Mouse (Mus musculus) CD4-positive, CD25-positive, alpha-beta regulatory T cell, adult 2 months (primary cell): ENCODE data around the gene Sumf1.

ENCODE experiments used
- DNase-seq: peaks from one replicate; pipeline ENCODE4 v3.0.0-alpha.2; 2012; ENCODE audit warnings: low read depth, low spot score

Gene Sumf1

GRCm38 (mm10) chr6:108148435-108148834, 36.9 kb downstream of the Sumf1 start:
- no peak for DNase-seq

DNA sequence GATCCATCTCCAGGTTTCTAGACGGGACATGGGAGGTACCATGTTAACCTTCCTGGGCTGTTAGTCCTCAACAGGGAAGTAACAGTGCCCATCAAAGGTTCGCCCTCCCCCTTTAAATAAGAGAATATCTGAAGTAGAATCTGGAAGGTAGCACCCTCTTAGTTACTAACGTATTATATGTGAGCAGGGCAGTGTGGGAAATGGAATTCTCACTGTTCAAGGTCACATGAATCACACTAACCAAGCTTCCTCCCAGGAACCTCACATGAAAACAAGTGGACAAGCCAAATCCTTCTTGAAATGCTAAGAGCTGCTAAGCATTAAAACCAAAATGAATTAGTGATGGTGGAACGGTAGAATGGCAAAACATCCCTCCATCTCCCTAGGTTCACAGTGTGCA, 38.7 kb downstream of the Sumf1 start:
- no peak for DNase-seq

- DNase-seq: no peak
Observed at GRCm38 (mm10) chr6:108145941-108146588, 39.3 kb downstream of the Sumf1 start.

GRCm38 (mm10) chr6:108145241-108145640, 40.1 kb downstream of the Sumf1 start:
- DNase-seq: no peak

GRCm38 (mm10) chr6:108142796-108143195, 42.6 kb downstream of the Sumf1 start:
- DNase-seq: no peak

DNA sequence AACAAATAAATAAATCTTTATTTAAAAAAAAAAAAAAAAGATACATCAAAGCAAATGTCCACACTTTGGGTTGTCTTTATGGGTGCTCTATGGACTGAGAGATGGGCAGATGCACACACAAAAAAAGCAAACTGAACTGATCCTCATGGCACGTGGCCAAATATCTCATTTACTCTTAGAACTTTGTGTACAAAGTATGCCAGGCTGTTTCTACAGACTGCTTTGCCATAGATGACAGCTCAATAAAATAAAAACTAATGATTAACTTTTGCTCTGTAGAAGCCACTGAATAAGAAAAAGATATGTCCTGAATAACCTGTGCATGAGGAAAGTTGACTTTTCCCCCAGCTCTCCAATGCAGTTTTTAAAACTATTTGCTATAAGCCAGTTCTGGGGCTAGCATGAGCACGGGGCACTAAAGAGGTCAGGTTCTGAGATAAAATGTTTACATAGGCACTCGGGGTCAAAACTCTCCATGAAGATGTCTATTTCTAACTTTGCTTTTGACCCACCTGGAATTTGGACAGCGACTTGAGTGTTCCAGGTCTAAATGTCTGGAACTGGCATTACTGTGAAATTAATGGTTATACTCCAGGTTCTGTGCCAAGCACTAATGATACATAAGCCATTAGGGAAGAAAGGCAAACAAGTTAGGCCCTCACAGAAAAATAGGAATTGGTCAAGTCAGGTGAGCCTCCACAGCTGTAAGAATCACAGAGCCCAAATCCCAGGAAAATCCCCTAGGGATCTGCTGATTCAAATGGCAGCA, 44.5 kb downstream of the Sumf1 start:
- DNase-seq: no peak

GRCm38 (mm10) chr6:108137031-108137430, 48.4 kb downstream of the Sumf1 start:
- no peak for DNase-seq

DNA sequence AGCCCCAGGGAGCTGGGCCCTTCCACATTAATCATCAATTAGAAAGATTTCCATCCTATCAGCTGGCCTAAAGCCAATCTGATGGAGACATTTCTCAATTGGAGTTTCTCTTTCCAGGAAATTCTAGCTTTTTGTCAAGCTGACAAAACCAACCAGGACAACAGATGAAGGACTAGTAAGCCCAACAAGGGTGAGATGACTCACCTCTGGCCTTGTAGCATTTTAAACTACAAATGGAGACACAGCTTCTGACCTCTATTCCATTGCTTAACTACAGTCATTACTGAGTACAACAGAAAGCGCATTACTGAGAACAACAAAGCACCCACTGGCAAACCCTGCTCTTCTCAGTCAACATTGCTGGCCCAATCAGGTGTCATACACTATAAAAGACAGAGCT, 49.1 kb downstream of the Sumf1 start:
- DNase-seq: no peak

DNA sequence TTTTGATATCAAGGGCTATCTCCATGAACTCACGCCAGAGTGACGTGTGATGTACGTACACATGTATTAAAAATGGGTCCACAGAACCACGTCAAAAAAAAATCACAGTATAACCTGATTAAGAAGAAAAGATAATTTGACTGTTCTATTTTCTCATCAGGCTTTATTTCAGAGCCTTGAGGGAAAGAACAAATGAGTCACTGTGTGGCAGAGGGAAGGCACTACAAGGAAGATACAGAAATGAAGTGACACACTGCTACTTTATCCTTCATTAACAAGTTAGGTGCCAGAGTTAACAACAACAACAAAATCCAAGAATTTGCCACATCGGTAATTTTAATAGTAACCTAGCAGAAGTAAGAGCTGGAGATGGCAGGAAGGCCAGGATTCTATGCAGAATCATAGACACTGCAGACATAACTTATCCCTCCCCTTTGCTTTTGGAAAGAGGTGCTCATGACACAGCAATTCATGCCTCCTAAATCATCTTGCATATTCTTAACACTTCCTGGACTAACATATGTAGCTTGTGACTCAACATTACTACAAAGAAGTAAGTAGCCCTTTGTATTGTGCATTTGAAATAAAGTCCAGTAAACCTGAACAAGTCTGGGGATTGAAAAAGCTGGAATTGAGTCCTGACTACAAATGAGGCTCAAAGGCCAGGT, 53.0 kb downstream of the Sumf1 start:
- DNase-seq: no peak

GRCm38 (mm10) chr6:108130718-108131117, 54.7 kb downstream of the Sumf1 start:
- no peak for DNase-seq

GRCm38 (mm10) chr6:108126631-108127030, 58.8 kb downstream of the Sumf1 start:
- DNase-seq: no peak

DNA sequence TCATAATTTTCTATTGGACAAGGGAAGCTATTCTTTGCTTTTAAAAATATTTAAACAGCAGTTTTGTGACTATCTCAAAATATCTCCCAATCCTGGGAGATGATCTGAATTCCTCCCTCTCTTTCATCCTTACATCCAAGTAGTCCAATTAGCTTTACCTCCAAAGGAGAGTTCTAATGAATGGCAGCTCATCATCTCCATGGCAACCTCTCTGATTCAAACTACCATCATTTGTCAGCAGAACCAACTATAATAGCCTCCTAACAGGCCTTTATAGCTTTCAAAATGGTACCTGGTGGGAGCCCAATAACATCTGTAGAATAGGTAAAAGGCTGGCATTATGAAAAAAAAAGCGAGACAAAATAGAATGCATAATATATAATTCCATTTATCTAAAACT, 59.9 kb downstream of the Sumf1 start:
- no peak for DNase-seq

DNA sequence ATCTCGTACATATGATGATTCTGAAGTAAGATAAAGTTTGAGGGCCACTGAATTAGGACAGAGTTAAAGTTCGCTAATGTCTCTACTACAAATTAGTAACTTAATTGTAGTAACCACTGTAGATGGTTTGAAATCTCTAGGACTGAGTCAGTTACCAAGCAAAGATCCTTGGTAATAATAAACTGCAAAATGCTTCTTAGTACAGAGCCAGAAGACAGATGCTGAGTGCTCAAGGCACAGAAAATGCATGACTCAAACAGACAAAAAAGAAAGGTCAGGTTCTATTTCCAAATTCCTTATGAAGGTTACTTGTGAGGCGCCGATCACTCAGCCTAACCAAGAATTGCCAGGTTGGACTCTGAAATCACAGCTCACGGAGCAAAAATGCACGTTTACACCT, 67.5 kb downstream of the Sumf1 start:
- DNase-seq: no peak

DNA sequence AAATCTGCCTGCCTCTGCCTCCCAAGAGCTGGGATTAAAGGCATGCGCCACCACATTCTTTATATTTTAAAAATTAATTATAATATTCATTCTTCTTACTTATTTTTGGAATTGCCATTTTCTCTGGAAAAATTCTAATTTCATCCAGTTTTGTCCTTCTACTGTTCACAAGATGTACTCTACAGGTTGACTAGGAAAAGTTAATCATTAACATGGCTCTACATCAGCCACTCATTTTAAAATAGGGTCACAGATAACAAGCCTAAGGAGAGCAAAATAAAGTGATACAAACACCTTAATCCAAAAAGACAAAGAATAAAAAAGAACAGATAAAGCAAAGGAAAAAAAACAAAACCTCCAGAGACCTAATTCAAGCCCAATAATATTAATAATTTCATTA, 70.4 kb downstream of the Sumf1 start:
- DNase-seq: no peak

DNA sequence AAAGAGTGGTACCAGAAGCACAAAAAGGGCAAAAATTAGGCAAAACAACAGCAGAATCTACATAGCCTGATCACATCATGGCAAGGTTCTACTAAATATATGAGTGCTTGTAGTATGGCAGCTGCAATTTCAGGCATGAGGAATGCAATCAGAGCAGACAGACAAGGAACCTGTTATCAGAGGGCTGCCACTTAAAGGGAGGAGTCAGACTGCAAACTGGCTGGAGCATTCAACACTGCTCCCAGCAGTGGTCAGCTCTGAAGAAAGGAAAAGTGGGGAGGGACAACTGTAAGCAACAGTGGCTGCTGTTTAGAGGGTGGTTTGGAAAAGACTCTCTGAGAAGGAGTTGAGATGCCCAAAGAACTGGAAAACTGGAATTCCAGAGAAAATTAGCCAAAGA, 73.7 kb downstream of the Sumf1 start:
- DNase-seq: no peak

DNA sequence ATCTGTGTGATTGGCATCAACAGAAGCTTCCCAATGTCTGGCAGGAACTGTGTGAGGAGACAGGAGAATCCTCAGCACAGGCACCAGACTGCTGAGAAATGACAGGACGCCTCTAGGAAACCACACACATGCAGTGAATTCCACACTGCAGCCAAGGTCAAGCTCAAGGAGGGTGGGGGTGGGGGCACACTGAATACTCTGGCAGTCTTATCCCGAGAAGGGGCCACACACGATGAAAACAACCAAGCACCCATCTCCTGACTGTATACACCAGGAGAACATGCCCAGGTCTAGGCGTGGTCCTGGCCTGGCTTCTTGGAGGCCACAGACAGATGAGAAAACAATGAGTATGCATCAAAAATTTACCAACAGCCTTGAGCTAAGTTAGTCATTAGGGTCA, 75.0 kb downstream of the Sumf1 start:
- DNase-seq: no peak

- no peak for DNase-seq
Observed at GRCm38 (mm10) chr6:108107376-108107775, 78.0 kb downstream of the Sumf1 start.

- DNase-seq: no peak
Observed at GRCm38 (mm10) chr6:108101936-108102830, 83.2 kb downstream of the Sumf1 start.

DNA sequence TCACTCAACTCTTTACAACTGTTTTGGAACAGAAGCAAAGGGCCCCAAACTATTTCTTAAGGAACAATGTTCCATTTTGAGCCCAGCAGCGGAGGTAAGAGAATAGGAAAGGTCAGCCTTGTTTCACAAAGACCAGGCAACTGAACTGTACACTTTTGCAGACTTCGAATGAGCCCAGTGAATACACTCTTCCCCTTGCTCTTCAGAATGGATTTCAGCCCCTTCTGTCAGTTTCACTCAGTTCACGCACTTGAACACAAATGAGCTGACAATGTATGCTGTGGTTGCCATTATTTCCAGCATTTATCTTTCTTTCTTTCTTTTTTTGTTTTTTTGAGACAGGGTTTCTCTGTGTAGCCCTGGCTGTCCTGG, 86.5 kb downstream of the Sumf1 start:
- DNase-seq: no peak

DNA sequence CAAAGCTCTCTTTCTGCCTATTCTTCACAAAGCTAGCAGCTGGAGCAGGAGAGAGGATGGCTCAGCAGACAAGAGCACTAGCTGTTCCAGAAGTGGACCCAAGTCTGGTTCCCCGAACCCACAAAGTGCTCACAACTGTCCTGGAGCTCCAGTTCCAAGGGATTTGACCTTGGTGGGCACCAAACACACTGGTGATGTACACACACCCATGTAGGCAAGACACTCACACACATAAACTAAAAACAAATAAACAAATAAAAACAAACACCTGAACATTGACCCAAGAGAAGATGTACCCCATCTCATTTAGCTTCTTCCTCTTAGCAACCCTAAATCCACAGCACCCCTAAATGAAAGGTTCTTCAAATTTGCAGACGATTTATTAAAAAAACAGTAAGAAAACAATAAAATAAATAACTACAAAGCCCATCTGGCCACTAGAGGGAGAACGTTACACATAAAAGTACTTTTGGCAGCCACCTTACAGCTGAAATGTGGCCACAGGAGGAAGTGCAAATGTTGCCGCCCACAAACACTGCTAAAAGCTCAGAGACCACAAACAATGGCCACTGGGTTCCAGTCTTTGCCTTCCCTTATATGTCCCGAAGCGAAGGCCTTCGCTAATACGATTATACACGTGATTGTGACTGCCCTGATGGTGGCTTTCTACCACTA, 87.1 kb downstream of the Sumf1 start:
- DNase-seq: peak; percentile 84

DNA sequence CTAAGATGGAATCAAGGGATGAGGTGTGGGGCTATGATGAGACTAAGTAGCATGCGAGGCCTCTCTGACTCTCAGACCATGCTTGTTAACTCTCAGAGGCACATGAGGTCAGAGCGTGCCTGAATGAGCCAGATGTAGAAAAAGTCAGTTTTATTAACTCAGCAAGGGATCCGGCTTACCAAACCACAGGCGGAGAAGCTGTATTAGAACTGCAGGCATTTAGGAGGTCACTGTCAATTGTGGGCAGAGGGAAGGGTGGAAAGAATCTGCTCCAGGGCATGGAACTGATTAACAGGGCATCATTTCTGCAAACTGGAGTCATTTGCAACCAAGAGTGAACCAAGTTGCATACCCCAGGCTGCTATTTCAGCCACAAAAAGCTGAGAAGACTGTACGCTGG, 89.9 kb downstream of the Sumf1 start:
- DNase-seq: no peak
